Mouse (Mus musculus): ENCODE measurements at regions not wholly inside any gene's neighbourhood (a gene's known extent, or its start where the extent isn't known, plus 50 kb on each side); places are given as distances from the start of the nearest gene placed in this dataset.

- no peak for DNase-seq (ENCODE audit: low spot score)
- Histone ChIP-seq H3K4me1 (replicated peaks; ENCODE audit: control insufficient read depth, insufficient read depth, low read length) (no peaks in the 10 kb centered on the region), H3K4me2 (no peak overlapping the region), H3K9me3 (ENCODE audit: control insufficient read depth, low read length) (no peaks in the 10 kb centered on the region), H3K9ac (ENCODE audit: low read depth, low read length) (no peak overlapping the region), H3K27me3 (replicated peaks; ENCODE audit: control insufficient read depth, insufficient read depth, low read length) (no peaks in the 10 kb centered on the region), H3K36me3 (ENCODE audit: control insufficient read depth, insufficient read depth, low read length) (no peaks in the 10 kb centered on the region), H3K27ac (ENCODE audit: low read depth, low read length) (no peak overlapping the region), H3K4me3 (ENCODE audit: low read depth, low read length) (no peak overlapping the region)
- no peak for ATAC-seq (replicated peaks; ENCODE audit: low FRiP score)
- 87% methylated on average over 2 of the region's 2 CpGs for WGBS
Observed at GRCm38 (mm10) chr10:16231821-16232220, 1491.2 kb upstream of the Cited2 start.

GRCm38 (mm10) chr10:16233612-16234106, 1489.4 kb upstream of the Cited2 start:
- Histone ChIP-seq H3K9me3 (ENCODE audit: control insufficient read depth, low read length) (no peaks in the 10 kb centered on the region), H3K4me1 (replicated peaks; ENCODE audit: control insufficient read depth, insufficient read depth, low read length) (no peaks in the 10 kb centered on the region), H3K36me3 (ENCODE audit: control insufficient read depth, insufficient read depth, low read length) (no peaks in the 10 kb centered on the region), H3K9ac (ENCODE audit: low read depth, low read length) (no peak overlapping the region), H3K4me2 (no peak overlapping the region), H3K27me3 (replicated peaks; ENCODE audit: control insufficient read depth, insufficient read depth, low read length) (no peaks in the 10 kb centered on the region), H3K4me3 (ENCODE audit: low read depth, low read length) (no peak overlapping the region), H3K27ac (ENCODE audit: low read depth, low read length) (no peak overlapping the region)
- DNase-seq (ENCODE audit: low spot score) (no peak), ATAC-seq (replicated peaks; ENCODE audit: low FRiP score) (no peak)
- 85% methylated on average over 4 of the region's 4 CpGs for WGBS

- H3K27ac ChIP-seq (ENCODE audit: low read depth, low read length) = no peak overlapping the region
- H3K4me2 ChIP-seq = no peak overlapping the region
- H3K4me1 ChIP-seq (replicated peaks; ENCODE audit: control insufficient read depth, insufficient read depth, low read length) = no peaks in the 10 kb centered on the region
- ATAC-seq (replicated peaks; ENCODE audit: low FRiP score) (no peak), DNase-seq (ENCODE audit: low spot score) (no peak)
- H3K9ac ChIP-seq (ENCODE audit: low read depth, low read length) = no peak overlapping the region
- no peaks in the 10 kb centered on the region for H3K36me3 ChIP-seq (ENCODE audit: control insufficient read depth, insufficient read depth, low read length)
- H3K4me3 ChIP-seq (ENCODE audit: low read depth, low read length) = no peak overlapping the region
- no peaks in the 10 kb centered on the region for H3K27me3 ChIP-seq (replicated peaks; ENCODE audit: control insufficient read depth, insufficient read depth, low read length)
- H3K9me3 ChIP-seq (ENCODE audit: control insufficient read depth, low read length) = no peaks in the 10 kb centered on the region
Observed at GRCm38 (mm10) chr10:16256329-16256728, 1466.7 kb upstream of the Cited2 start.

GRCm38 (mm10) chr10:16272786-16273185, 1450.2 kb upstream of the Cited2 start:
- no peaks in the 10 kb centered on the region for H3K36me3 ChIP-seq (ENCODE audit: control insufficient read depth, insufficient read depth, low read length)
- H3K27ac ChIP-seq (ENCODE audit: low read depth, low read length) = no peak overlapping the region
- no peak overlapping the region for H3K4me2 ChIP-seq
- no peak overlapping the region for H3K9ac ChIP-seq (ENCODE audit: low read depth, low read length)
- H3K27me3 ChIP-seq (replicated peaks; ENCODE audit: control insufficient read depth, insufficient read depth, low read length) = no peaks in the 10 kb centered on the region
- H3K4me3 ChIP-seq (ENCODE audit: low read depth, low read length) = no peak overlapping the region
- H3K9me3 ChIP-seq (ENCODE audit: control insufficient read depth, low read length) = no peaks in the 10 kb centered on the region
- DNase-seq (ENCODE audit: low spot score) (no peak), ATAC-seq (replicated peaks; ENCODE audit: low FRiP score) (no peak)
- 78% methylated on average over 5 of the region's 5 CpGs for WGBS
- no peaks in the 10 kb centered on the region for H3K4me1 ChIP-seq (replicated peaks; ENCODE audit: control insufficient read depth, insufficient read depth, low read length)

GRCm38 (mm10) chr10:16317026-16317425, 1406.0 kb upstream of the Cited2 start:
- H3K4me3 ChIP-seq (ENCODE audit: low read depth, low read length) = no peak overlapping the region
- no peaks in the 10 kb centered on the region for H3K36me3 ChIP-seq (ENCODE audit: control insufficient read depth, insufficient read depth, low read length)
- ATAC-seq (replicated peaks; ENCODE audit: low FRiP score) (no peak), DNase-seq (ENCODE audit: low spot score) (no peak)
- H3K9ac ChIP-seq (ENCODE audit: low read depth, low read length) = no peak overlapping the region
- no peaks in the 10 kb centered on the region for H3K4me1 ChIP-seq (replicated peaks; ENCODE audit: control insufficient read depth, insufficient read depth, low read length)
- H3K27me3 ChIP-seq (replicated peaks; ENCODE audit: control insufficient read depth, insufficient read depth, low read length) = no peaks in the 10 kb centered on the region
- no peaks in the 10 kb centered on the region for H3K9me3 ChIP-seq (ENCODE audit: control insufficient read depth, low read length)
- H3K4me2 ChIP-seq = no peak overlapping the region
- H3K27ac ChIP-seq (ENCODE audit: low read depth, low read length) = no peak overlapping the region
- 85% methylated on average over 10 of the region's 10 CpGs for WGBS

- H3K4me2 ChIP-seq = no peak overlapping the region
- 81% methylated on average over 1 of the region's 1 CpGs for WGBS
- no peaks in the 10 kb centered on the region for H3K27me3 ChIP-seq (replicated peaks; ENCODE audit: control insufficient read depth, insufficient read depth, low read length)
- no peak overlapping the region for H3K4me3 ChIP-seq (ENCODE audit: low read depth, low read length)
- H3K9ac ChIP-seq (ENCODE audit: low read depth, low read length) = no peak overlapping the region
- no peak for ATAC-seq (replicated peaks; ENCODE audit: low FRiP score)
- no peaks in the 10 kb centered on the region for H3K9me3 ChIP-seq (ENCODE audit: control insufficient read depth, low read length)
- H3K36me3 ChIP-seq (ENCODE audit: control insufficient read depth, insufficient read depth, low read length) = no peaks in the 10 kb centered on the region
- no peak overlapping the region for H3K27ac ChIP-seq (ENCODE audit: low read depth, low read length)
- no peaks in the 10 kb centered on the region for H3K4me1 ChIP-seq (replicated peaks; ENCODE audit: control insufficient read depth, insufficient read depth, low read length)
- no peak for DNase-seq (ENCODE audit: low spot score)
Observed at GRCm38 (mm10) chr10:16337546-16337945, 1385.5 kb upstream of the Cited2 start.

- Histone ChIP-seq H3K4me3 (ENCODE audit: low read depth, low read length) (no peak overlapping the region), H3K9ac (ENCODE audit: low read depth, low read length) (no peak overlapping the region), H3K9me3 (ENCODE audit: control insufficient read depth, low read length) (no peaks in the 10 kb centered on the region), H3K27me3 (replicated peaks; ENCODE audit: control insufficient read depth, insufficient read depth, low read length) (no peaks in the 10 kb centered on the region), H3K4me2 (no peak overlapping the region), H3K36me3 (ENCODE audit: control insufficient read depth, insufficient read depth, low read length) (no peaks in the 10 kb centered on the region), H3K4me1 (replicated peaks; ENCODE audit: control insufficient read depth, insufficient read depth, low read length) (no peaks in the 10 kb centered on the region), H3K27ac (ENCODE audit: low read depth, low read length) (no peak overlapping the region)
- ATAC-seq (replicated peaks; ENCODE audit: low FRiP score) = no peak
- DNase-seq (ENCODE audit: low spot score) = no peak
Observed at GRCm38 (mm10) chr10:16341496-16341895, 1381.5 kb upstream of the Cited2 start.

GRCm38 (mm10) chr10:16364001-16364400, 1359.0 kb upstream of the Cited2 start:
- 61% methylated on average over 3 of the region's 3 CpGs for WGBS
- DNase-seq (ENCODE audit: low spot score) (no peak), ATAC-seq (replicated peaks; ENCODE audit: low FRiP score) (peak; percentile 43)
- H3K9me3 ChIP-seq (ENCODE audit: control insufficient read depth, low read length) = no peaks in the 10 kb centered on the region
- H3K27ac ChIP-seq (ENCODE audit: low read depth, low read length) = no peak overlapping the region
- no peak overlapping the region for H3K4me3 ChIP-seq (ENCODE audit: low read depth, low read length)
- H3K4me1 ChIP-seq (replicated peaks; ENCODE audit: control insufficient read depth, insufficient read depth, low read length) = no peaks in the 10 kb centered on the region
- H3K9ac ChIP-seq (ENCODE audit: low read depth, low read length) = no peak overlapping the region
- H3K27me3 ChIP-seq (replicated peaks; ENCODE audit: control insufficient read depth, insufficient read depth, low read length) = no peaks in the 10 kb centered on the region
- no peaks in the 10 kb centered on the region for H3K36me3 ChIP-seq (ENCODE audit: control insufficient read depth, insufficient read depth, low read length)
- H3K4me2 ChIP-seq = no peak overlapping the region
